Mouse (Mus musculus) stomach, embryonic 15.5 days (tissue): ENCODE data around the gene Gpx6. TPM values are rescaled to one million over a fixed set of nuclear protein-coding genes. Genes with fewer than 3 reads are reported as not detected.

Source experiments
- ATAC-seq: fragments of 200-750 bp; cut with Nextera tagmentation; 2 replicates; pipeline ENCODE4 v1.8.0; 2017; ENCODE audit warnings: low read depth, moderate number of reproducible peaks, moderate TSS enrichment; ENCODE audit not compliant: insufficient read depth, low FRiP score
- H3K27ac ChIP-seq: fragments of 300-500 bp; sonication (generic); 2 replicates; pipeline ENCODE4 v1.5.1; 2015; ENCODE audit warnings: mild to moderate bottlenecking, inconsistent platforms
- H3K27me3 ChIP-seq: fragments of 300-500 bp; sonication (generic); replicated peaks from 2 replicates; pipeline ENCODE4 v1.6.1; 2015; ENCODE audit warnings: inconsistent platforms
- H3K36me3 ChIP-seq: fragments of 300-500 bp; sonication (generic); 2 replicates; pipeline ENCODE4 v1.6.1; 2015; ENCODE audit warnings: inconsistent platforms
- H3K4me1 ChIP-seq: fragments of 300-500 bp; sonication (generic); 2 replicates; pipeline ENCODE4 v1.6.1; 2015; ENCODE audit warnings: inconsistent platforms
- H3K4me2 ChIP-seq: fragments of 300-500 bp; sonication (generic); 2 replicates; pipeline ENCODE4 v1.6.1; 2015; ENCODE audit warnings: mild to moderate bottlenecking, inconsistent platforms
- H3K4me3 ChIP-seq: fragments of 300-500 bp; sonication (generic); replicated peaks from 2 replicates; pipeline ENCODE4 v1.5.1; 2015; ENCODE audit warnings: inconsistent platforms
- H3K9ac ChIP-seq: fragments of 300-500 bp; sonication (generic); 2 replicates; pipeline ENCODE4 v1.6.1; 2015; ENCODE audit warnings: inconsistent platforms
- H3K9me3 ChIP-seq: fragments of 300-500 bp; sonication (generic); 2 replicates; pipeline ENCODE4 v1.6.1; 2016; ENCODE audit warnings: inconsistent platforms
- WGBS: fragments of 180-500 bp; shearing (Covaris S2); methylation state at CpG from one replicate; pipeline ENCODE4 v1.1.7; 2015; 5-methylcytosine and 5-hydroxymethylcytosine counted together
- polyA plus RNA-seq: library from polyadenylated mRNA; unstranded; fragments of >200 nt; fragmentation: Nextera tagmentation; extraction: Ambion mirVana; gene quantifications from 2 replicates; pipeline ENCODE4 v1.2.1, GENCODE M21; 2015

The Gpx6 gene
- not detected in 2 replicates for polyA plus RNA-seq

DNA sequence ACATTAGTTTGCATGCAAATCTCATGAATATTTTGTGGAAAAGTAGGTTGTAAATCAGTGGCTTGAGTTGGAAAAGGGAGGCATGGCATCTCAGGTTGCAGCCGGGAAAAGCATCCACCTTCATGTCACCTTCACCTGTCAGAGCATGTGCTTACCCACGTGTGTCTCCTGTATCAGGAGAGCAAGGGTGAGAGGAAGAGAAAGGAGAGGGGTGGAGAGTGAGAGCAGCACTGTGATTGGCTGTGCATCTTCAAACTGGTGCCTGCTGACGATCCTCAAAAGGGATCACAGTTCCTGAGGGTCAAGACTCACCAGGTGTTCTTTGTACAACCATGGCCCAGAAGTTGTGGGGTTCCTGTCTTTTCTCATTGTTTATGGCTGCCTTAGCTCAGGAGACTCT lies at the start of gene Gpx6:
Gene Gpx6 (plus strand): TSS at position 200 of the 400 bp plus-strand sequence.
- H3K9ac ChIP-seq, result no peak within 1 kb of the TSS
- no peak for ATAC-seq
- no peak within 1 kb of the TSS for H3K27ac ChIP-seq
- no peaks in the 10 kb centered on the region for H3K27me3 ChIP-seq
- no peaks in the 10 kb centered on the region for H3K4me1 ChIP-seq
- H3K36me3 ChIP-seq, result no peaks in the 10 kb centered on the region
- no peak within 1 kb of the TSS for H3K4me3 ChIP-seq
- 15% methylated on average over 3 of the region's 3 CpGs for WGBS
- H3K9me3 ChIP-seq, result no peaks in the 10 kb centered on the region
- H3K4me2 ChIP-seq, result no peak within 1 kb of the TSS

DNA sequence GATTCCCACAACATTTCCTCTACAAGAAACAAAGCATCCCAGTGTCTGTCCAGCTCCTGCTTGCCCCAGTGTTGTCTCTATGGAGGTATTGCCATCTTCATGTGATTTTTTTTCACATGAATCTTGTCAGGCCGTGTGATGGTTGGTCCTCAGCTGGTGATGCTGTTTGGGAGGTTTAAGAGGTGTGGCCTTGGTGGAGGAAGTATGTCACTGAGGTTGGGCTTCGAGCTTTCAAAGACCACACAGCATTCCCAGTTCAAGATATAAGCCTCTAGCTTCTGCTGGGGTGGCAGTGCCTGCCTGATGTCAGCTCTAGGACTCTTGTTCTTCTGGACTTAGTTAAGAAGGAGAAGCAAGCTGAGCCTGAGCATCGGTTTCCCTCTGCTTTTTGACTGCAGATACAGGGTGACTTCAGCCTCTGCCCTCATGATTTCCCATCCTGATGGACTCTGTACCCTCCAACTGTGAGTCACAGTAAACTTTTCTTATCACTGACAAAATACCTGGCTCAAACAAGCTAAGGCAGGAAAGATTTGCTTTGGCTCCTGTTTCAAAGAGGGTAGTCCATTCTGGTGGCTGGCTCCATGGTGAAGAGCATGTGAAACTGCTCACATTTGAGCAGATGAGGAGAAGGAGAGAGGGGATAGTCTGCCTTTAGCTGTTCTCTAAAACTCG lies 49.0 kb upstream of the Gpx6 start:
- H3K9me3 ChIP-seq, result no peaks in the 10 kb centered on the region
- H3K27ac ChIP-seq, result no peak overlapping the region
- no peaks in the 10 kb centered on the region for H3K36me3 ChIP-seq
- WGBS, result 59% methylated on average over 4 of the region's 4 CpGs
- H3K27me3 ChIP-seq, result 0 out of 2 replicates have a peak, but pooled peaks cover 2% of the 10 kb centered on the region
- H3K9ac ChIP-seq, result no peak overlapping the region
- no peak overlapping the region for H3K4me3 ChIP-seq
- H3K4me1 ChIP-seq, result peaks cover 8% of the 10 kb centered on the region; the same call in 1 of the 2 replicates
- no peak overlapping the region for H3K4me2 ChIP-seq
- ATAC-seq, result peak; percentile 43; the same call in 1 of the 2 replicates

DNA sequence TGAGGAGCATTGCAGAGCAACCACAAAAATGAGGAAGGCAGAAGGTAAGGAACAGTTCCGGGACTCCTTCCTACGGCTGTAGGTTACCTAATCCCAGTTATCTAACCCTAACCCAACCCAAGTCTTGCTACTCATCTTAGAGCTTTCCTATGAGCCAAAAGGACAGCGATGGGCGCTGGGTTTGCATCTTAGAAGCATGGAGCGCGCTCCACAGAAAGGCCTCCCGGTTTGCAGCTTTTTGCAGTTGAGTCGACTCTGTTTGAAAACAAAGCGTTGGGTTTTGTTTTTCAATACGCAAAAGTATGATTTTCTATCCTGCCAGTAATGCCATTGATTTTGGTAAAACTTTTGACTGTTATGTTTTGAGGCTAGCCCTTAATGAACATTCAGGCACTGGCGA lies 48.0 kb upstream of the Gpx6 start:
- H3K4me3 ChIP-seq, result peak overlapping the region; percentile 33
- 0 out of 2 replicates have a peak, but pooled peaks cover 2% of the 10 kb centered on the region for H3K27me3 ChIP-seq
- ATAC-seq, result no peak
- no peaks in the 10 kb centered on the region for H3K36me3 ChIP-seq
- H3K27ac ChIP-seq, result no peak overlapping the region
- peak overlapping the region; percentile 48 for H3K4me2 ChIP-seq
- H3K4me1 ChIP-seq, result peaks cover 6% of the 10 kb centered on the region; the same call in 1 of the 2 replicates
- 7% methylated on average over 11 of the region's 11 CpGs for WGBS
- no peak overlapping the region for H3K9ac ChIP-seq
- H3K9me3 ChIP-seq, result no peaks in the 10 kb centered on the region

DNA sequence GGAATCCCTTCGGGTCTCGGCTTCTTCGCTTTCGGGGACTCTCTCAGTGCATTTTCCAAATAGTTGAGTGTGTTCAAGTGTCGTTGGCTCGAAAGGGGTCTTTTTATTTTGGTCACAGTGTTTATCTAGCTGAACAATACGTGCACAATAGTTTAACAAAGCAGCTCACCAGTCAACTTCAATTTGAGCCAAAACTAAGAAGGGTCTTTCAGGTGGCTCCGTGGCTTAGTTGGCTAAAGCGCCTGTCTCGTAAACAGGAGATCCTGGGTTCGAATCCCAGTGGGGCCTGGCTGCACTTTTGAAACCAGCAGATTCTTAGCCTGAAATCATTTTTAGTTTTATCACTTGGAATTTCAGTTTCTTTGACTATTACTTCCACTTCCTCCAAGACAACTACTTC lies 47.6 kb upstream of the Gpx6 start:
- Histone ChIP-seq H3K27me3 (0 out of 2 replicates have a peak, but pooled peaks cover 2% of the 10 kb centered on the region), H3K27ac (no peak overlapping the region), H3K4me2 (peak overlapping the region; percentile 48), H3K9ac (no peak overlapping the region), H3K4me3 (peak overlapping the region; percentile 33), H3K4me1 (peaks cover 6% of the 10 kb centered on the region; the same call in 1 of the 2 replicates), H3K9me3 (no peaks in the 10 kb centered on the region), H3K36me3 (no peaks in the 10 kb centered on the region)
- no peak for ATAC-seq
- 5% methylated on average over 11 of the region's 11 CpGs for WGBS

DNA sequence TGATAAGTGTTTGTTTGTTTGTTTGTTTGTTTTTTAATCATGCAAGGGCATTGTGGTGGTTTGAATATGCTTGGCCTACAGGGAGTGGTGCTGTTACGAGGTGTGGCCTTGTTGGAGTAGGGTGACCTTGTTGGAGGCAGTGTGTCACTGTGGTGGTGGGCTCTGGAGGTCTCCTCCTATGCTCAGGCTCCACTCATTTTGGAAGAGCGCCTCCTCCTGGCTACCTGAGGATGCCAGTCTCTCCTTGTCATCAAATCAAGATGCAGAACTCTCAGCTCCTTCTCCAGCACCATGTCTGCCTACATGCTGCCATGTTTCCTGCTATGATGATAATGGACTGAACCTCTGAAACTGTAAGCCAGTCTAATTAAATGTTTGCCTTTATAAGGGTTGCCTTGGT lies 46.2 kb upstream of the Gpx6 start:
- no peak overlapping the region for H3K4me3 ChIP-seq
- WGBS, result 53% methylated on average over 2 of the region's 2 CpGs
- H3K27me3 ChIP-seq, result 0 out of 2 replicates have a peak, but pooled peaks cover 2% of the 10 kb centered on the region
- H3K27ac ChIP-seq, result no peak overlapping the region
- H3K4me1 ChIP-seq, result no peaks in the 10 kb centered on the region
- no peaks in the 10 kb centered on the region for H3K36me3 ChIP-seq
- H3K9ac ChIP-seq, result no peak overlapping the region
- no peak overlapping the region for H3K4me2 ChIP-seq
- ATAC-seq, result no peak
- H3K9me3 ChIP-seq, result no peaks in the 10 kb centered on the region

DNA sequence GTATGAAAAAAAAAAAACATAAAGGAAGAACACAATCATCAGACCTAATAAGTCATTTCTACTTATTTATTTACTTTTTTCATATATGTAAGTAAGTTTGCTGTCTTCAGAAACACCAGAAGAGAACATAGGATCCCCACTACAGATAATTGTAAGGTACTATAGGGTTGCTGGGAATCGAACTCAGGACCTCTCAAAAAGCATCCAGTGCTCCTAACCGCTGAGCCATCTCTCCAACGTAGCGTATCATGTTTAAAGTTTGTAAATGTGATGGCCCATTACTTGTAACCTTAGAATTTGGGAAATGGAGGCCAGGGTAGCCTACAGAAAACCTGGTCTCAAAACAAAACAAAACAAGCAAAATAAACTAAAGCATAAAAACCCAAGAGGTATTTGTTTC lies 44.4 kb upstream of the Gpx6 start:
- no peaks in the 10 kb centered on the region for H3K4me1 ChIP-seq
- H3K27me3 ChIP-seq, result no peaks in the 10 kb centered on the region
- no peak overlapping the region for H3K27ac ChIP-seq
- no peaks in the 10 kb centered on the region for H3K9me3 ChIP-seq
- H3K4me2 ChIP-seq, result peak overlapping the region; percentile 37; the same call in 1 of the 2 replicates
- no peak overlapping the region for H3K4me3 ChIP-seq
- ATAC-seq, result no peak
- H3K36me3 ChIP-seq, result no peaks in the 10 kb centered on the region
- WGBS, result 27% methylated on average over 4 of the region's 4 CpGs
- H3K9ac ChIP-seq, result no peak overlapping the region

DNA sequence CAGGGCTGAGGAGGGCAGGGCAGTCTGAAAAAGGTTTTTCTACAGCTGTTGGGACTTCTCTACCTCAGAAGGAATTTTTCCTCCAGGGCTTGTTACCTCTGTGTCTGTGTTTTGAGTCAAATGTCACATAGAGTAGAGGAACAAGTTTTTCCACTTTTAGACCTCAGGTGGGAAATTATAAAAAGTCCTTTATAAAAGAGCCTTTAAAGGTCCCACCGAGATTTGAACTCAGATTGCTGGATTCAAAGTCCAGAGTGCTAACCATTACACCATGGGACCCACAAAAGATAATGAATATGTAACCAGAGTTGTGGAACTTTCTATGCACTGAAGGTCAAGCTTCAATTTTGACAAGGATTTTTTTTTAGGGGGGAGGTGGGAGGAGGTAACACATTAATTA lies 43.7 kb upstream of the Gpx6 start:
- Histone ChIP-seq H3K4me3 (no peak overlapping the region), H3K36me3 (no peaks in the 10 kb centered on the region), H3K4me1 (no peaks in the 10 kb centered on the region), H3K27ac (no peak overlapping the region), H3K27me3 (no peaks in the 10 kb centered on the region), H3K4me2 (peak overlapping the region; percentile 37), H3K9me3 (no peaks in the 10 kb centered on the region), H3K9ac (no peak overlapping the region)
- WGBS, result 6% methylated on average over 1 of the region's 1 CpGs
- peak; percentile 31; the same call in 1 of the 2 replicates for ATAC-seq

DNA sequence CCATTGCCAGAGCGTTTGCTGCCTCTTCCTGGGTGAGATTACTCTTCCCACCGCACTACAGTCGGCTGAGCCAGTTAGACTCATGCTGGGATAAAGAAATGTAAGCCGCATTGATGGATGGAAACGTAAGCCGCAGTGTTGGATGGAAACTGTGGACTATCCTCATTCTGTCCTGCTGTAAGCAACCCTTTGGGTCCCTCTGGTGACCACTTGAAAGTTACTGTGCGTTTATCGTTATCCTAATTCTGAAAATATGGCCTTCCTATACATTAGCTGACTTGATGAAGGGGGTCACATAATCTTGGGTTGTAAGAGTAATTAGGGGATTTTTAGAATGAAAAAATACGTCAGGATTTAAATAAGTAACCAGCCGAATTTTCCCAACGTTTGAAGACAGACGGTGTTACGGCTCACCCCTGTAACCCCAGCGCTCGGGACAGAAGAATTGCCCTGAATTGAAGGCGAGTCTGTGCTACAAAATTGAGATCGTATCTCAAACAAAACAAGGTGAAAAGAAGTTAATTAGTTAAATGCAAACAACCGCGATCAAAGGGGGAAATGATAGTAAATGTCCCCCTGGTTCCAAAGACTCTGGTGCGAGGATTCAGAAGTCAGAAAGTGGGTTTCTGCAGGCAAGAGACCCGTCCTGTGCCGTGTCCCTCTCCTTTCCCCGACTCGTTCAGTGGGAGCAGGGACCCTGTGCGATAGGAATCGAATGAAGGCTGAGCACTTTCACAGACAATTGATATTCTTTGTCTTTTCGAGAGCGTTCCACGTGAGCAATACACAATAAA lies 36.7 kb upstream of the Gpx6 start:
- ATAC-seq, result peak; percentile 37
- peak overlapping the region; percentile 49 for H3K4me3 ChIP-seq
- H3K9me3 ChIP-seq, result no peaks in the 10 kb centered on the region
- H3K36me3 ChIP-seq, result no peaks in the 10 kb centered on the region
- 0 out of 2 replicates have a peak overlapping the region, but pooled peaks have one; percentile 13 for H3K9ac ChIP-seq
- 0 out of 2 replicates have a peak, but pooled peaks cover 3% of the 10 kb centered on the region for H3K4me1 ChIP-seq
- no peaks in the 10 kb centered on the region for H3K27me3 ChIP-seq
- H3K27ac ChIP-seq, result no peak overlapping the region
- peak overlapping the region; percentile 67 for H3K4me2 ChIP-seq
- under 1% methylated on average over 29 of the region's 29 CpGs for WGBS

DNA sequence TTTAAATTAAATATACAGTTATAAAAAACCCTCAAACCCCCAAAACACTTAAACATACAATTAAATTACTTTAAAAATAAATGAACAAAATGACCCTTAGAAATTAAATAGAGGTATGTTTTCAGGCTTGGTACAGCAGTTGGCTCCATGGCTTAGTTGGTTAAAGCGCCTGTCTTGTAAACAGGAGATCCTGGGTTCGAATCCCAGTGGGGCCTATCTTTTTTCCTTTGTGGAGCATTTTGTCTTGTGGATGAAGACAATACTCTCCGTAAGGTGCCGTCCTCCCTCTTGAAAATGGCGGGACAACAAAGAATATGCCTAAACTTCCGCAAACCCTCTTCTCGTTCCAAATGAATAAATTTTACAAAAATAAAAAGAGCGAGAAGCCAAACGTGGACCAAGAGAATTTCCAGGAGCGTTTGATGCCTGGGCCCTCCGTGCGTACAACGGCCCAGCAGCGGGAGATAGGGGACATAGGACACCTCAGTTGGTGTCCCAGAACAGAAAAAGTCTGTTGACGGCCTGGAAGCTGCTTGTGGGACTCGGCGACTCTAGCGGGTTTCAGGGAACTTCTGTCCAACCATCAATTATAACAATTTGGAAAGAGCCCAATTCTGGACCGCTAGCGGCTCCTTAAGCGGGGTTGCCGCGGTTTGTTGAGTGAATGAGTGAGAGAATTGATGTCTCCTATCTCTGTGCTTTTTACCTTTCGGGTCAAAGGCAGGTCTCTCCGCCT lies 35.9 kb upstream of the Gpx6 start:
- WGBS, result under 1% methylated on average over 25 of the region's 25 CpGs
- peak overlapping the region; percentile 49 for H3K4me3 ChIP-seq
- H3K4me2 ChIP-seq, result peak overlapping the region; percentile 67
- H3K9me3 ChIP-seq, result no peaks in the 10 kb centered on the region
- no peak overlapping the region for H3K27ac ChIP-seq
- no peaks in the 10 kb centered on the region for H3K36me3 ChIP-seq
- H3K27me3 ChIP-seq, result no peaks in the 10 kb centered on the region
- H3K4me1 ChIP-seq, result 0 out of 2 replicates have a peak, but pooled peaks cover 3% of the 10 kb centered on the region
- no peak overlapping the region for H3K9ac ChIP-seq
- ATAC-seq, result peak; percentile 64

DNA sequence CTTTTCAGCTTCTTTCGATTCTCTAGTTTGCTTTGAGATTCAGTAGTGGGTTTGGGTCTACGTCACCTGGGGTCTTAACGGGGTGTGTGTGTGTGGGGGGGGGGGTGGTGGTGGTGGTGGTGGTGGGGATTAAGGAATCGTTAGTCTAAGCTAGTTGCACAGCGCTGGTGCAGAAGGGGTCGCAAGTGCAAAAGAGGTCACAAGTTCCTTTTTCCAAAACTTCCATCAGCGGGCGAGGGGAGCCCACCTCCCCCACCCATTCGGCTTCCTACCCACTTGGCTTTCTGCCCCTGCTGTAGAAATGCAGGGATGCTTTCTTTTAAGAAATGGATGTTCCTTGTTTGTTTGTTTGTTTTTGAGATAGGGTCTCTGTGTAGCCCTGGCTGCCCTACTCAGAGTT lies 35.4 kb upstream of the Gpx6 start:
- Histone ChIP-seq H3K4me1 (0 out of 2 replicates have a peak, but pooled peaks cover 3% of the 10 kb centered on the region), H3K27ac (no peak overlapping the region), H3K9me3 (no peaks in the 10 kb centered on the region), H3K36me3 (no peaks in the 10 kb centered on the region), H3K9ac (no peak overlapping the region), H3K27me3 (no peaks in the 10 kb centered on the region), H3K4me3 (peak overlapping the region; percentile 49), H3K4me2 (peak overlapping the region; percentile 67)
- under 1% methylated on average over 9 of the region's 9 CpGs for WGBS
- no peak for ATAC-seq

DNA sequence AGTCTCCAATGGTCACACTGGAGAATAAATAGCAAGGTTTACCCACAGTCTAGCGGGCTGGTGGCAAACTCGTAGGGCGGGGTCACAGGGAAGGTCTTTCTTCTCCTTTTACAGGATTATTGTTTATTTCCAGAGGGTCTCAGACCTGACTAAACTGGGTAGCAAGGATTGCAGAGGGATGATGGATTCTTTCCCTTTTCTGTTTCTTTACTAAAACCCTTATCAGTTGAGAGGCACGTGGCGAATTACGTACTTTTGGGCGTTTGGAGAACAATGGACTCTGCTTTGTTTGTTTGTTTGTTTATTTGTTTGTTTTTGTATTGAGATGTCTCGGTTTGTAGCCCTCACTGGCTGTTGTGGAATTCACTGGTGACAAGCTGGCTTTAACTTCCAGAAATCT lies 32.8 kb upstream of the Gpx6 start:
- ATAC-seq, result no peak
- Histone ChIP-seq H3K4me2 (peak overlapping the region; percentile 52), H3K9me3 (no peaks in the 10 kb centered on the region), H3K9ac (no peak overlapping the region), H3K4me1 (0 out of 2 replicates have a peak, but pooled peaks cover 3% of the 10 kb centered on the region), H3K27me3 (no peaks in the 10 kb centered on the region), H3K27ac (no peak overlapping the region), H3K4me3 (peak overlapping the region; percentile 49), H3K36me3 (no peaks in the 10 kb centered on the region)
- WGBS, result 6% methylated on average over 8 of the region's 8 CpGs
